Comparison of ENCODE assay signal across 10 mouse cellular contexts in the genomic region with DNA sequence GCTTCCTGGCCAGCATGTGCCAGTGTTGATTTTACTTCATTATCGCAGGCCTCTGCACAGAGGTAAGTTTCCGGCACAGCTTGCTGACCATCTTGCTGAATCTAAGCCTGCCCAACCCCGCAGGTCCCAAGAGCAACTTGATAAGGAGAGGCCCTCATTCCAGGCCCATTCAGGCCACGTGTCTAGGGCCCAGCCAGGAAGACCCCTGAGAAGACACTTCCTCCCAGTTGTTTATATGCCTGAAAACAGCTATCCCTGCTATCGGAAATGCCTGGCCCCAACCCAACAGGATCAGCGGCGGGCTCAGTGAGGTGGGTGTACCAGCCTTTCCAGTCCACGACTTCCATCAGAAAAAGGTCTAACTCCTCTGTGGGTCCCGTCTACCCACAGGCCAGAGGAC.
A peak's percentile ranks its signal among the peaks of the same experiment; 100 is the strongest.
DNase-seq lines count a peak whose midpoint lies in the region; ATAC-seq and TF ChIP-seq lines count a peak whose summit lies in the region.
"Had no signal": no experiment of that assay in that cellular context is flagged by ENCODE, and none has a peak within 500 bp of the region (broad histone marks: within the 10 kb centered on the region; RNA-seq: fewer than 3 reads in every experiment).

No protein-coding gene starts in this region.

- H3K4me3 ChIP-seq in heart, embryonic 13.5 days: peak overlapping the region; percentile 66; the same call in 1 of the 2 replicates
- H3K4me3 ChIP-seq in embryonic facial prominence, embryonic 13.5 days: no peak overlapping the region
- H3K4me3 ChIP-seq in kidney, embryonic 15.5 days (replicated peaks): no peak overlapping the region
- no peak overlapping the region for H3K4me3 ChIP-seq in liver, postnatal 0 days (ENCODE audit: low read depth, low read length)
- H3K4me3 ChIP-seq in thymus, adult 2 months (ENCODE audit: control insufficient read depth, insufficient read depth, low read length): no peak overlapping the region
- H3K4me3 ChIP-seq: megakaryocyte, embryonic 14.5 days had no signal

- no peak for TF ChIP-seq EP300 in liver, postnatal 0 days (IDR thresholded peaks at IDR 0.05; ENCODE audit: low read depth)

- peak overlapping the region; percentile 98 for H3K27ac ChIP-seq in heart, embryonic 13.5 days (replicated peaks)
- peak overlapping the region; percentile 98 for H3K27ac ChIP-seq in embryonic facial prominence, embryonic 13.5 days
- H3K27ac ChIP-seq in kidney, embryonic 15.5 days: peak overlapping the region; percentile 95
- peak overlapping the region; percentile 39 for H3K27ac ChIP-seq in liver, postnatal 0 days (ENCODE audit: low read depth)
- no peak overlapping the region for H3K27ac ChIP-seq in thymus, adult 2 months (ENCODE audit: control insufficient read depth, insufficient read depth, low read length)

- no peaks in the 10 kb centered on the region for H3K27me3 ChIP-seq in heart, embryonic 13.5 days (replicated peaks)
- H3K27me3 ChIP-seq in embryonic facial prominence, embryonic 13.5 days: no peaks in the 10 kb centered on the region
- no peaks in the 10 kb centered on the region for H3K27me3 ChIP-seq in kidney, embryonic 15.5 days
- H3K27me3 ChIP-seq in liver, postnatal 0 days (ENCODE audit: insufficient read depth, low read length): no peaks in the 10 kb centered on the region
- no peaks in the 10 kb centered on the region for H3K27me3 ChIP-seq in thymus, adult 2 months (ENCODE audit: control insufficient read depth, insufficient read depth, low read length)

- WGBS in heart, embryonic 13.5 days: 27% methylated on average over 9 of the region's 9 CpGs
- WGBS in embryonic facial prominence, embryonic 13.5 days: 63% methylated on average over 9 of the region's 9 CpGs
- 61% methylated on average over 9 of the region's 9 CpGs for WGBS in kidney, embryonic 15.5 days
- WGBS in liver, postnatal 0 days (ENCODE audit: insufficient replicate concordance): 57% methylated on average over 9 of the region's 9 CpGs
- 92% methylated on average over 9 of the region's 9 CpGs for WGBS in thymus, adult 2 months

- peaks cover 60% of the 10 kb centered on the region for H3K4me1 ChIP-seq in heart, embryonic 13.5 days
- peaks cover 50% of the 10 kb centered on the region for H3K4me1 ChIP-seq in embryonic facial prominence, embryonic 13.5 days
- peaks cover 42% of the 10 kb centered on the region for H3K4me1 ChIP-seq in kidney, embryonic 15.5 days
- H3K4me1 ChIP-seq in liver, postnatal 0 days (ENCODE audit: insufficient read depth): peaks cover 14% of the 10 kb centered on the region; the same call in 1 of the 2 replicates
- peaks cover 12% of the 10 kb centered on the region for H3K4me1 ChIP-seq in thymus, adult 2 months (replicated peaks; ENCODE audit: control insufficient read depth, insufficient read depth, low read length)

- no peak for ATAC-seq in heart, embryonic 13.5 days (ENCODE audit: extremely low read depth, insufficient number of reproducible peaks, low FRiP score, low TSS enrichment)
- ATAC-seq in embryonic facial prominence, embryonic 13.5 days (ENCODE audit: insufficient number of reproducible peaks, insufficient read depth, low FRiP score, low TSS enrichment, low read depth): no peak
- ATAC-seq in kidney, embryonic 15.5 days (replicated peaks; ENCODE audit: low FRiP score): no peak
- no peak for ATAC-seq in liver, postnatal 0 days
- no peak for ATAC-seq in megakaryocyte, adult 5-6 weeks (ENCODE audit: poor library complexity, severe bottlenecking)

- H3K9ac ChIP-seq in heart, embryonic 13.5 days: peak overlapping the region; percentile 86
- 0 out of 2 replicates have a peak overlapping the region, but pooled peaks have one; percentile 17 for H3K9ac ChIP-seq in embryonic facial prominence, embryonic 13.5 days
- H3K9ac ChIP-seq in kidney, embryonic 15.5 days: no peak overlapping the region; the same call in 1 of the 2 replicates
- no peak overlapping the region for H3K9ac ChIP-seq in liver, postnatal 0 days (replicated peaks)

- 0 out of 2 replicates have a peak, but pooled peaks cover 3% of the 10 kb centered on the region for H3K36me3 ChIP-seq in heart, embryonic 13.5 days
- peaks cover 21% of the 10 kb centered on the region for H3K36me3 ChIP-seq in embryonic facial prominence, embryonic 13.5 days
- H3K36me3 ChIP-seq in kidney, embryonic 15.5 days: peaks cover 13% of the 10 kb centered on the region
- peaks cover 3% of the 10 kb centered on the region; the same call in 1 of the 2 replicates for H3K36me3 ChIP-seq in liver, postnatal 0 days (replicated peaks; ENCODE audit: insufficient read depth, low read length)
- H3K36me3 ChIP-seq in thymus, adult 2 months (ENCODE audit: control insufficient read depth, insufficient read depth, low read length): no peaks in the 10 kb centered on the region

- H3K9me3 ChIP-seq in heart, embryonic 13.5 days: no peaks in the 10 kb centered on the region
- H3K9me3 ChIP-seq in embryonic facial prominence, embryonic 13.5 days: no peaks in the 10 kb centered on the region
- H3K9me3 ChIP-seq in kidney, embryonic 15.5 days (replicated peaks): no peaks in the 10 kb centered on the region
- no peaks in the 10 kb centered on the region for H3K9me3 ChIP-seq in liver, postnatal 0 days (ENCODE audit: low read length)
- H3K9me3 ChIP-seq: megakaryocyte, embryonic 14.5 days had no signal

- DNase-seq in heart, adult 9 months (ENCODE audit: low spot score in 2 of 2): no peak
- no peak for DNase-seq in liver, postnatal 0 days
- DNase-seq in thymus, adult 2 months: no peak
- DNase-seq in thymus, adult 18-20 months: no peak
- DNase-seq: thymus, postnatal 14 days had no signal

- no peak for TF ChIP-seq POLR2A in thymus, adult 2 months (IDR thresholded peaks at IDR 0.05; ENCODE audit: control insufficient read depth, extremely low read depth, insufficient read depth, low read length, poor library complexity)

- no peak for TF ChIP-seq CTCF in liver, postnatal 0 days (IDR thresholded peaks at IDR 0.05; ENCODE audit: low read depth)
- TF ChIP-seq CTCF in thymus, adult 2 months (IDR thresholded peaks at IDR 0.05; ENCODE audit: borderline replicate concordance, control insufficient read depth, extremely low read depth, insufficient read depth, low read length, poor library complexity): no peak

- H3K4me2 ChIP-seq in heart, embryonic 13.5 days: peak overlapping the region; percentile 66
- peak overlapping the region; percentile 86 for H3K4me2 ChIP-seq in embryonic facial prominence, embryonic 13.5 days
- peak overlapping the region; percentile 80 for H3K4me2 ChIP-seq in kidney, embryonic 15.5 days
- H3K4me2 ChIP-seq in liver, postnatal 0 days (ENCODE audit: low read depth, low read length): no peak overlapping the region

Comparison
In these comparisons a context has a peak if more than half of its experiments do, and no peak if none do; other contexts are left out.
1. H3K9ac ChIP-seq: peak in heart, embryonic 13.5 days (single experiment) and embryonic facial prominence, embryonic 13.5 days (single experiment); none in kidney, embryonic 15.5 days (single experiment) and liver, postnatal 0 days (single experiment).